Comparison of ENCODE assay signal across 12 mouse cellular contexts in the genomic region with DNA sequence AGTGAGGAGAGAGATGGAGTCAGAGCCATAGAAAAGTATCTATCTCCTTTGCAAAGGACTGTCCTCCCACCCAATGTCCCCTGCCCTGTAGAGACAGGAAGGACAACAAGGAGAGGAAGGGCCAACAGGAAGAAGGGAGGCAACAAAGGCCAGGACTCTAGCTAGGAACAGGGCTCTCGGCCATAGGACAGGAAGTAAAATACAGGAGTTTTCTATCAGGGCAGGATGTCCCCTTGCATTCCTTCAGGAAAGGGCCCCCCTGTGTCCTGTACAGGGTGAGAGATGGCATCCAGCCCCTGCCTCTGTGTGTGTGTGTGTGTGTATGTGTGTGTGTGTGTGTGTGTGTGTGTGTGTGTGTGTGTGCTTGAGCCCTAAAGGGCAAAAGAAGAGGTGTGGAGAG.
DNase-seq lines count a peak whose midpoint lies in the region; ATAC-seq and TF ChIP-seq lines count a peak whose summit lies in the region.
"Had no signal": no experiment of that assay in that cellular context is flagged by ENCODE, and none has a peak within 500 bp of the region (broad histone marks: within the 10 kb centered on the region; RNA-seq: fewer than 3 reads in every experiment).

No protein-coding gene starts in this region.

- no peak overlapping the region; the same call in 1 of the 2 replicates for H3K9ac ChIP-seq in lung, embryonic 14.5 days
- H3K9ac ChIP-seq in heart, embryonic 16.5 days (ENCODE audit: low read length), result no peak overlapping the region
- H3K9ac ChIP-seq in liver, embryonic 12.5 days, result no peak overlapping the region
- no peak overlapping the region for H3K9ac ChIP-seq in forebrain, embryonic 11.5 days (ENCODE audit: low read length)
- H3K9ac ChIP-seq: forebrain, embryonic 15.5 days; hindbrain, embryonic 14.5 days; stomach, embryonic 15.5 days had no signal

- TF ChIP-seq CTCF in lung, embryonic 14.5 days (IDR thresholded peaks at IDR 0.05; ENCODE audit: low read depth), result no peak

- 0 out of 2 replicates have a peak, but pooled peaks cover 8% of the 10 kb centered on the region for H3K4me1 ChIP-seq in lung, embryonic 14.5 days (ENCODE audit: insufficient read depth)
- H3K4me1 ChIP-seq in heart, embryonic 16.5 days (ENCODE audit: control insufficient read depth, insufficient read depth, low read length), result peaks cover 9% of the 10 kb centered on the region
- peaks cover 9% of the 10 kb centered on the region for H3K4me1 ChIP-seq in liver, embryonic 12.5 days
- peaks cover 3% of the 10 kb centered on the region; the same call in 1 of the 2 replicates for H3K4me1 ChIP-seq in limb, embryonic 10.5 days
- no peaks in the 10 kb centered on the region for H3K4me1 ChIP-seq in forebrain, embryonic 11.5 days (replicated peaks; ENCODE audit: control insufficient read depth, insufficient read depth, low read length)
- H3K4me1 ChIP-seq: forebrain, embryonic 15.5 days had no signal

- no peaks in the 10 kb centered on the region for H3K36me3 ChIP-seq in lung, embryonic 14.5 days (ENCODE audit: insufficient read depth)
- no peaks in the 10 kb centered on the region for H3K36me3 ChIP-seq in heart, embryonic 16.5 days (ENCODE audit: control insufficient read depth, insufficient read depth)
- no peaks in the 10 kb centered on the region for H3K36me3 ChIP-seq in liver, embryonic 12.5 days
- no peaks in the 10 kb centered on the region for H3K36me3 ChIP-seq in limb, embryonic 10.5 days
- no peaks in the 10 kb centered on the region for H3K36me3 ChIP-seq in forebrain, embryonic 11.5 days (ENCODE audit: control insufficient read depth, insufficient read depth, low read length)
- H3K36me3 ChIP-seq: forebrain, embryonic 15.5 days; stomach, embryonic 15.5 days had no signal

- H3K4me3 ChIP-seq in lung, embryonic 14.5 days (ENCODE audit: low read depth, low read length), result no peak overlapping the region
- H3K4me3 ChIP-seq in heart, embryonic 16.5 days (ENCODE audit: low read length), result no peak overlapping the region
- H3K4me3 ChIP-seq in liver, embryonic 12.5 days, result no peak overlapping the region
- H3K4me3 ChIP-seq in limb, embryonic 10.5 days, result no peak overlapping the region
- H3K4me3 ChIP-seq in forebrain, embryonic 11.5 days (ENCODE audit: low read depth, low read length), result no peak overlapping the region
- H3K4me3 ChIP-seq: forebrain, embryonic 15.5 days; stomach, embryonic 15.5 days had no signal

- no peak overlapping the region for H3K4me2 ChIP-seq in lung, embryonic 14.5 days
- H3K4me2 ChIP-seq in heart, embryonic 16.5 days (ENCODE audit: low read depth, low read length), result no peak overlapping the region
- H3K4me2 ChIP-seq in liver, embryonic 12.5 days, result no peak overlapping the region
- no peak overlapping the region for H3K4me2 ChIP-seq in forebrain, embryonic 11.5 days (ENCODE audit: low read depth, low read length, severe bottlenecking)
- H3K4me2 ChIP-seq: forebrain, embryonic 15.5 days; hindbrain, embryonic 14.5 days; stomach, embryonic 15.5 days had no signal

- no peaks in the 10 kb centered on the region for H3K9me3 ChIP-seq in lung, embryonic 14.5 days (ENCODE audit: low read depth, low read length)
- no peaks in the 10 kb centered on the region for H3K9me3 ChIP-seq in heart, embryonic 16.5 days (replicated peaks; ENCODE audit: control insufficient read depth, low read length)
- H3K9me3 ChIP-seq in liver, embryonic 12.5 days (replicated peaks), result no peaks in the 10 kb centered on the region
- no peaks in the 10 kb centered on the region for H3K9me3 ChIP-seq in limb, embryonic 10.5 days (replicated peaks)
- no peaks in the 10 kb centered on the region for H3K9me3 ChIP-seq in forebrain, embryonic 11.5 days (ENCODE audit: control insufficient read depth, low read length)
- H3K9me3 ChIP-seq: forebrain, embryonic 15.5 days; stomach, embryonic 15.5 days had no signal

- 48% methylated on average over 1 of the region's 1 CpGs for WGBS in lung, embryonic 14.5 days
- WGBS in heart, embryonic 16.5 days, result 40% methylated on average over 1 of the region's 1 CpGs
- 58% methylated on average over 1 of the region's 1 CpGs for WGBS in liver, embryonic 12.5 days (ENCODE audit: insufficient replicate concordance)
- 59% methylated on average over 1 of the region's 1 CpGs for WGBS in limb, embryonic 10.5 days
- WGBS in forebrain, embryonic 11.5 days, result 67% methylated on average over 1 of the region's 1 CpGs

- no peak for ATAC-seq in lung, embryonic 14.5 days (ENCODE audit: insufficient read depth)
- ATAC-seq in heart, embryonic 16.5 days (replicated peaks; ENCODE audit: extremely low read depth, insufficient read depth, low FRiP score), result peak; percentile 70
- ATAC-seq in liver, embryonic 12.5 days, result 0 out of 2 replicates have a peak, but pooled peaks have one; percentile 49
- ATAC-seq in forebrain, embryonic 11.5 days (replicated peaks; ENCODE audit: low FRiP score), result no peak
- ATAC-seq: forebrain, embryonic 15.5 days had no signal

- peak; percentile 42 for DNase-seq in lung, embryonic 14.5 days
- no peak for DNase-seq in lung, adult 18-20 months
- no peak for DNase-seq in left cerebral cortex, adult 11 months (ENCODE audit: low spot score)
- no peak for DNase-seq in limb, embryonic 10.5 days (ENCODE audit: low spot score)
- no peak for DNase-seq in forebrain, embryonic 11.5 days (ENCODE audit: low spot score)
- DNase-seq: cerebellum, postnatal 25 days; gastrocnemius, postnatal 10 days had no signal

- no peaks in the 10 kb centered on the region for H3K27me3 ChIP-seq in lung, embryonic 14.5 days (ENCODE audit: insufficient read depth, low read length)
- H3K27me3 ChIP-seq in heart, embryonic 16.5 days (ENCODE audit: control insufficient read depth, insufficient read depth, low read length), result no peaks in the 10 kb centered on the region
- H3K27me3 ChIP-seq in liver, embryonic 12.5 days (replicated peaks), result no peaks in the 10 kb centered on the region
- no peaks in the 10 kb centered on the region for H3K27me3 ChIP-seq in limb, embryonic 10.5 days (ENCODE audit: low read depth, poor library complexity, severe bottlenecking)
- H3K27me3 ChIP-seq in forebrain, embryonic 11.5 days (ENCODE audit: control insufficient read depth, insufficient read depth, low read length), result no peaks in the 10 kb centered on the region
- H3K27me3 ChIP-seq: forebrain, embryonic 15.5 days; stomach, embryonic 15.5 days had no signal

- H3K27ac ChIP-seq in lung, embryonic 14.5 days (ENCODE audit: low read depth), result no peak overlapping the region; the same call in 1 of the 2 replicates
- peak overlapping the region; percentile 52 for H3K27ac ChIP-seq in heart, embryonic 16.5 days (ENCODE audit: low read length)
- 0 out of 2 replicates have a peak overlapping the region, but pooled peaks have one; percentile 14 for H3K27ac ChIP-seq in liver, embryonic 12.5 days
- no peak overlapping the region; the same call in 1 of the 2 replicates for H3K27ac ChIP-seq in limb, embryonic 10.5 days
- no peak overlapping the region for H3K27ac ChIP-seq in forebrain, embryonic 11.5 days (ENCODE audit: low read depth, low read length)
- H3K27ac ChIP-seq: forebrain, embryonic 15.5 days; hindbrain, embryonic 14.5 days; stomach, embryonic 15.5 days had no signal

Comparison
In these comparisons a context has a peak if more than half of its experiments do, and no peak if none do; other contexts are left out.
1. ATAC-seq: peak in heart, embryonic 16.5 days (single experiment) and liver, embryonic 12.5 days (single experiment); none in lung, embryonic 14.5 days (single experiment) and forebrain, embryonic 11.5 days (single experiment).
2. H3K27ac ChIP-seq: peak in heart, embryonic 16.5 days (single experiment) and liver, embryonic 12.5 days (single experiment); none in lung, embryonic 14.5 days (single experiment), limb, embryonic 10.5 days (single experiment) and forebrain, embryonic 11.5 days (single experiment).